Mouse (Mus musculus) liver, embryonic 15.5 days (tissue): ENCODE measurements around the gene Fads3. TPM values are rescaled to one million over a fixed set of nuclear protein-coding genes. Genes with fewer than 3 reads are reported as not detected.

Source experiments
- ATAC-seq: fragments of 200-750 bp; cut with Nextera tagmentation; 2 replicates; pipeline ENCODE4 v1.8.0; 2017; ENCODE audit warnings: moderate number of reproducible peaks, mild to moderate bottlenecking, moderate library complexity; ENCODE audit not compliant: insufficient read depth
- H3K27ac ChIP-seq: fragments of 300-500 bp; sonication (generic); replicated peaks from 2 replicates; pipeline ENCODE4 v1.5.1; 2015; ENCODE audit warnings: mild to moderate bottlenecking, inconsistent platforms
- H3K27me3 ChIP-seq: fragments of 300-500 bp; sonication (generic); 2 replicates; pipeline ENCODE4 v1.6.1; 2015; ENCODE audit warnings: mild to moderate bottlenecking, inconsistent platforms
- H3K36me3 ChIP-seq: fragments of 300-500 bp; sonication (generic); replicated peaks from 2 replicates; pipeline ENCODE4 v1.6.1; 2015; ENCODE audit warnings: moderate library complexity, mild to moderate bottlenecking, inconsistent platforms
- H3K4me1 ChIP-seq: fragments of 300-500 bp; sonication (generic); replicated peaks from 2 replicates; pipeline ENCODE4 v1.6.1; 2015; ENCODE audit warnings: inconsistent platforms
- H3K4me2 ChIP-seq: fragments of 300-500 bp; sonication (generic); 2 replicates; pipeline ENCODE4 v1.6.1; 2015; ENCODE audit warnings: moderate library complexity, mild to moderate bottlenecking, inconsistent platforms
- H3K4me3 ChIP-seq: fragments of 300-500 bp; sonication (generic); replicated peaks from 2 replicates; pipeline ENCODE4 v1.5.1; 2015; ENCODE audit warnings: mild to moderate bottlenecking, inconsistent platforms
- H3K9ac ChIP-seq: fragments of 300-500 bp; sonication (generic); 2 replicates; pipeline ENCODE4 v1.6.1; 2015; ENCODE audit warnings: moderate library complexity, mild to moderate bottlenecking, inconsistent platforms
- H3K9me3 ChIP-seq: fragments of 300-500 bp; sonication (generic); replicated peaks from 2 replicates; pipeline ENCODE4 v1.6.1; 2016; ENCODE audit warnings: inconsistent platforms
- WGBS: fragments of 180-500 bp; shearing (Covaris S2); methylation state at CpG from one replicate; pipeline ENCODE4 v1.1.7; 2015; ENCODE audit warnings: mixed read lengths; ENCODE audit not compliant: insufficient replicate concordance; 5-methylcytosine and 5-hydroxymethylcytosine counted together
- polyA plus RNA-seq: library from polyadenylated mRNA; unstranded; fragments of >200 nt; fragmentation: Nextera tagmentation; extraction: Ambion mirVana; gene quantifications from 2 replicates; pipeline ENCODE4 v1.2.1, GENCODE M21; 2015

Gene Fads3
- 7.6 and 8.9 TPM in 2 replicates for polyA plus RNA-seq

DNA sequence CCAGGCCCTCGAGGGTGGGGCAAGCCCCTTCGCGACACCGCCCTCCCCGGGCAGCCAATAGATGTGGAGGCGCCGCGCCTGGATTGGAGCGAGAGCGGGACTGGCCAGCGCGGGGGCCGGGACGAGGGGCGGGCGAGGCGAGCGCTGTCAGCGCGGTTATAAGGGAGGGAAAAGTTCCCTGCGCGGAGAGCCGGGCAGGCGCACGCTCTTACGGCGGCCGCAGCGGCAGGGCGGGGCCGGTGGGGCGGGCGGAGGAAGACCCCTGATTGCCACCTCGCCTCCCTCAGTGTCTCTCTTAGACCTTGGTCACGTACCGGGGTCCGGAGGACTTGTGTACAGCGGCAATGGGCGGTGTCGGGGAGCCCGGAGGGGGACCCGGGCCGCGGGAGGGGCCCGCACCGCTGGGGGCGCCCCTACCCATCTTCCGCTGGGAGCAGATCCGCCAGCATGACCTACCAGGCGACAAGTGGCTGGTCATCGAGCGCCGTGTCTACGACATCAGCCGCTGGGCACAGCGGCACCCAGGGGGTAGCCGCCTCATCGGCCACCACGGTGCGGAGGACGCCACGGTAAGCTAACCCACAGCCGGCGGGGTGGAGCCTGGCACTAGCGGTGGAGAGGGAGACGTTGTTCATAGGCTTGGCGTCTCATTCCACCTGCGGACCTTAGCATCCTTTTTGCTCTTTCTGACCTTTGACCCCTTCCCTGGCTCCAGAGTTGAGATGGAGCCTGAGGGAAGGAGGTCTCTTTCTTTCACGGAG is at the start of gene Fads3:
TSS of gene Fads3 (plus strand) at position 182 of the 761 bp plus-strand sequence.
- Histone ChIP-seq H3K4me2 (peak within 1 kb of the TSS; percentile 91), H3K9ac (peak within 1 kb of the TSS; percentile 58), H3K4me1 (peaks cover 74% of the 10 kb centered on the region), H3K27me3 (peaks cover 31% of the 10 kb centered on the region), H3K9me3 (no peaks in the 10 kb centered on the region), H3K36me3 (peaks cover 34% of the 10 kb centered on the region), H3K27ac (peak within 1 kb of the TSS; percentile 45; the same call in 1 of the 2 replicates), H3K4me3 (peak within 1 kb of the TSS; percentile 62)
- WGBS = under 1% methylated on average over 68 of the region's 69 CpGs
- peak; percentile 78 for ATAC-seq

DNA sequence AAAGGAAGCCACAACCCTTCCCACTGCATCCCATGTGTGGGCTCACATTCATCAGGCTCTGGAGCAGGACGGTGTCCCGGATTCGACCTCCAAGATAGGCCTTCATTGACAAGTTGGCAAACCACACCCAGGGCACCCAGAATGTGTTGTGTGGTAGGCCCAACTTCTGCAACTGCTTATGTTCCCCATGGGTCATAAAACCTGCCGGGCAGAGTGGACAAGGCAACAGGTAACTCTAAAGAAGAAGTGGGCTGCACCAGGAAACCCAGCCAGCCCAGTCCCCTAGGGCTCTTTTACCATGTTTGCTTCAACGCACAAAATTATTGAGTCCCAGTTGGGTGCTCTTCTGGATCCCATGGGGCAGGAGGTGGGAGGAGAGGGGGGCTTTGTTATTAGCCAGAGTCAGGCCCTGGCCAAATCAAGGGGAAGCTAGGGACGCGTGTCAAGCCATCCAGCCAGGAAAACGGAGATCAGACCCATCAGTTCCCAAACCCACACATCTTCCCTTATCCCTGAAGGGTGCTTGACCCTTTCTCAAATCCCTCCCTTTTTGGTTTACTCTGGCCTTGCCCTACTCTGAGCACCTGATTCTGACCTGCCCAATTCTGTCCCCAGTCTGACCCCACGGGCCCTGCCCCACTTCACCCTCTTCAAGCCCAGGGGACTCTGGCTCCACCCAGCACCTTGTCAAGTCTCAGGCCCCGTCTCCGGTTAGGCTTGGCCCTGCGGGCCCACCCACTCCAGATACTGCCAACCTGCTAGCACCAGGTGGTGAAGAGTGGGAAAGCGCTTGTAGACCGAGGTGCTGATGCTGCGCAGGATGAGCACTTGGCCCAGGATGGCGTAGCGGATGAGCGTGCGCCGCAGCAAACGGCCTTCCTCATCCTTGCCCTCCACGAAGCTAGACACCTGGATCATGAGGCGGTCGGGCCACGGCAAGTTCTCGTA is 49.1 kb upstream of the Fads3 start:
- Histone ChIP-seq H3K4me2 (peak overlapping the region; percentile 60), H3K9ac (no peak overlapping the region), H3K9me3 (no peaks in the 10 kb centered on the region), H3K27me3 (no peaks in the 10 kb centered on the region; the same call in 1 of the 2 replicates), H3K36me3 (peaks cover 2% of the 10 kb centered on the region; the same call in 1 of the 2 replicates), H3K4me3 (peak overlapping the region; percentile 33), H3K27ac (no peak overlapping the region), H3K4me1 (peaks cover 57% of the 10 kb centered on the region)
- no peak; the same call in 1 of the 2 replicates for ATAC-seq
- WGBS = 58% methylated on average over 26 of the region's 26 CpGs

DNA sequence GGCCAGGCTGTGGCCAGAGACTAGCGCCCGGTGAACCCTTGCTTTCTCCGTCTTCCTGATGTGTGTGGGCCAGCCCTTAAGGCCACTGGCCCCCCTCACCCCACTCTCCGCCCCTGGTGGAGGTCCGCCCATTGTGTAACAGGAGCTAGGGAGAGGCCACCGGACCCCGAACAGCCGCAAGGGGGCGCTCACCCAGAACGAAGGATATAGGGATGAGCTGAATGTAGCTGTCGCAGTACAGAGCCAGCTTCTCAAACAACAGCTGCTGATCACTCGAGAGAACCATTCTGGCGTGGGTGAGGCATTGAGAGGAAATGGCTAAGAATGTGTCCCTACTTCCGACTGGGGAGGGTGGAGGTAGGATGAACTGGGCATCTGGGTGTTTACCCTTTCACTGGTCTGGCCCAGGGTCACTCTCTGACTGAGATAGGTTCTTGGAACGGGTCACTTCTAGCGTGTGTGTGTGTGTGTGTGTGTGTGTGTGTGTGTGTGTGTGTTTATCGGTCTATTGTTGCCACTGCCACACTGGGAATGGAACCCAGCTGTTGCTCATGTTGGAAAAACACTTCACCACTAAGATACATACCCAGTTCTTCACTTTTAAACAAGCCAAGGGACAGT is 48.2 kb upstream of the Fads3 start:
- H3K4me2 ChIP-seq = peak overlapping the region; percentile 60
- H3K4me3 ChIP-seq = peak overlapping the region; percentile 33
- no peak overlapping the region for H3K9ac ChIP-seq
- no peaks in the 10 kb centered on the region for H3K36me3 ChIP-seq
- no peak overlapping the region for H3K27ac ChIP-seq
- peak; percentile 27 for ATAC-seq
- peaks cover 49% of the 10 kb centered on the region for H3K4me1 ChIP-seq
- no peaks in the 10 kb centered on the region for H3K9me3 ChIP-seq
- 8% methylated on average over 17 of the region's 17 CpGs for WGBS
- H3K27me3 ChIP-seq = peaks cover 6% of the 10 kb centered on the region

DNA sequence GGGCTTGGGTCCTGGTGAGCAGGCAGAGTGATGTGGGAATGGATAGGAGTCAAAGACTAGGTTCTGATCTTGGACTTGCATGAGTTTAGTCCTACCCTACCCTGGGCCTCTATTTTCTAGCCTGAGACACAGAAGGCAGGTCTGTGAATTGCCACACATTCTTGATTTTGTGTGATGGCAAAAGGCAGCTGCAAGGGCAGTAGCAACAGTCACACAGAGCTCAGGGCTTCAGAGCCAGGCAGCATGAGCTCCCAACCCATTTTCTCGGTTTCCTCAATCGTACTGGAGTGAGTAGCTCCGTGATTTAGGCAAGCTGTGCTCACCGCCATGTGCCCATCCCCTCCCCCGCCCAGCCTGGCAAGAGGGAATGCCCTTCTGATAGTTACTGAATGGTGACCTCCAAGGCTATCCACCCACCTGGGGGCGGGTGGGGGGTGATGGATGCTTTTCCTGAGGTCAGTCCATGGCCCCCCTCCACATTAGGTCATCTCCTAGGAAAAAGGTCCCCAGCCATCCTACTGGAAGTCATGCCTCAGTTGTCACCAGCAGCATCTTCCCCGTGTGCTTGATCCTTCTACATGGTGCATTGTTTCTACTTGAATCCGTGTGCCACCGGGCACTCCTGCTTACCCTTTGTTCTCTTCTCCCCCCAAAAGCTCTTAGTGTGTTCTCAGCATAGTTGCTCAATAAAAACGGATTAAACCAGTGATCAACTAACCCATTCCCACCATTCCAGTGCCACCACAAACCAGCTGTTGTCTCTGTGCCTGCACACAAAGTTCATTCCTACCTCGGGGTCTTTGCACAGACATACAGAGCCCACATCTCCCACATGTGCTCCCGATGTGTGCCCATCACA is 43.9 kb upstream of the Fads3 start:
- ATAC-seq = no peak
- Histone ChIP-seq H3K4me3 (no peak overlapping the region), H3K9ac (no peak overlapping the region)

DNA sequence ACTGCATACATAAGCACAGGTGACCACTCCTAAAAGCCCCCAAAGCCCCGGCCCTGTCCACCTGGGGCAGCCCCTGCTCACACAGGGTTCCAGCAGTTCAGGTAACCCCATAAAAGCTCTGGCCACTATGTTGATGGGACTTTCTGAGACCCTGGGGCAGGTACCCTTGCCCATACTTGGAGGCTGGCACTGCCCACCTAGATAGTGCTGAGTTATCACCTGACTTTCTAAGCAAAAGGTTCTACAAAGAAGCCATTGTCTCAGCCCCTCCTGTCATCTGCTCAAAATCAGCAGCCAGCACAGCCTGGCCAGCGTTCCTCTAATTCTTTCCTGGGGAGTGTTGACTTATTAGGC is 43.3 kb upstream of the Fads3 start:
- Histone ChIP-seq H3K4me3 (no peak overlapping the region), H3K27me3 (peaks cover 6% of the 10 kb centered on the region), H3K27ac (no peak overlapping the region), H3K36me3 (no peaks in the 10 kb centered on the region), H3K9ac (no peak overlapping the region), H3K9me3 (0 out of 2 replicates have a peak, but pooled peaks cover 7% of the 10 kb centered on the region), H3K4me2 (no peak overlapping the region), H3K4me1 (peaks cover 9% of the 10 kb centered on the region)
- no peak for ATAC-seq
- WGBS = 62% methylated on average over 2 of the region's 2 CpGs

More for the DNA sequence above, 43.9 kb upstream of the Fads3 start:
- WGBS = 59% methylated on average over 12 of the region's 12 CpGs
- Histone ChIP-seq H3K27me3 (peaks cover 6% of the 10 kb centered on the region), H3K36me3 (no peaks in the 10 kb centered on the region), H3K4me1 (peaks cover 15% of the 10 kb centered on the region), H3K27ac (no peak overlapping the region), H3K9me3 (0 out of 2 replicates have a peak, but pooled peaks cover 3% of the 10 kb centered on the region), H3K4me2 (no peak overlapping the region)

DNA sequence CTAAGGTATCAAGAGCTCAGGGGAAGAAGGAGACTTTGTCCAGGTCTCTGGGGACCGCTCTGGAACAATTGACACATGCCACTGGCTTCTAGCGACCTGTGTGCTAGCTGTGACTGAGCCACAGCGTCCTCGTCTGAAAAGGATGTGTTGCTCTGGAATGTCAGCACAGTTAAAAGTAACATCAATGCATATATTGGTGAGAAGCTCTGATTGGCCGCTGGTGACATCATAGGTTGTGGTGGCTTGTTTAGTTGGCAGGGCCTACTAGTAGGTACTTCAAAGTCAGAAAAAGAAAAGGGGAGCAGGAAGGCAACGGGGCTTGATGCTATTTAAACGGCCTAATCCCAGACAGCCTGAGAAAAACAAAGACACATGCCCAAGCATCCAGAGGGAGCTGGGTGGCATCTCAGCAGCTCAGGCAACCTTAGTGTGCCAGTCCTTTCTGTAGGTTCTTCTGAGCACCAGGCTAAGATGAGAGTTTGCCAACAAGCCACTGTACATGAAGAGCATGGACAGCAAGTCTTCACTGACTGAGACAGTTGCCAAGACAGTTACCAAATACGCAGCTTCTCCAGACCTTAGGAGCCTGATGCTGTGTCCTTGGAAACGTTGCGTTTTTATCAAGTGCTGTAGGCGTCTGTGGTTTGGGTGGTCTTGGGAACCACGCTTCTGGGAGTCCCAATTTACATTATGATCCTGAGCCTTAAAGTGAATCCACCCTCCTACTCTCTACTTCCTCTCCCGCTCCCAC is 42.5 kb upstream of the Fads3 start:
- WGBS = 51% methylated on average over 13 of the region's 13 CpGs
- H3K27me3 ChIP-seq = peaks cover 6% of the 10 kb centered on the region
- no peak for ATAC-seq
- 0 out of 2 replicates have a peak, but pooled peaks cover 7% of the 10 kb centered on the region for H3K9me3 ChIP-seq
- no peak overlapping the region for H3K9ac ChIP-seq
- no peak overlapping the region for H3K4me3 ChIP-seq
- 0 out of 2 replicates have a peak, but pooled peaks cover 3% of the 10 kb centered on the region for H3K4me1 ChIP-seq
- no peak overlapping the region for H3K4me2 ChIP-seq
- H3K36me3 ChIP-seq = no peaks in the 10 kb centered on the region
- no peak overlapping the region for H3K27ac ChIP-seq

DNA sequence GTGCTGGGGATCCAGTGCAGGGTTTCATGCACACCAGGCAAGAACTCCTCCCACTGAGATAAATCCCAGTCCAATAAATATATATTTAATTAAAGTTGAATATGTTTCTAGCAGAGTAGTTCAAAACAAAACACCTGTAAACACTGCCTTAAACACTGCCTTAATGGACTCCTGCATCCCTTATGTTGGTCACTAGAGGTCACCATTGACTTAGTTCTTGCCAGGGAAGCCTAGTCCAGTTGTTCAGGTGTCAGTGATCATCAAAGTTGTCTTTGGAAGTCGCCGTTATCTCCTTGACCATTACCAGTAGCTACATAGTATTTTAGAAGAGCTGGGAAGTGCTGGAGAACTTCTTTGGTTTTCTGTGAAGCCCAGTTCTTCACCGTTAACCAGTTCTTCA is 41.0 kb upstream of the Fads3 start:
- 22% methylated on average over 3 of the region's 3 CpGs for WGBS
- Histone ChIP-seq H3K4me1 (peaks cover 8% of the 10 kb centered on the region), H3K36me3 (no peaks in the 10 kb centered on the region), H3K9me3 (0 out of 2 replicates have a peak, but pooled peaks cover 7% of the 10 kb centered on the region), H3K9ac (no peak overlapping the region), H3K27me3 (peaks cover 6% of the 10 kb centered on the region), H3K4me3 (no peak overlapping the region), H3K4me2 (no peak overlapping the region), H3K27ac (no peak overlapping the region)
- peak; percentile 45; the same call in 1 of the 2 replicates for ATAC-seq

DNA sequence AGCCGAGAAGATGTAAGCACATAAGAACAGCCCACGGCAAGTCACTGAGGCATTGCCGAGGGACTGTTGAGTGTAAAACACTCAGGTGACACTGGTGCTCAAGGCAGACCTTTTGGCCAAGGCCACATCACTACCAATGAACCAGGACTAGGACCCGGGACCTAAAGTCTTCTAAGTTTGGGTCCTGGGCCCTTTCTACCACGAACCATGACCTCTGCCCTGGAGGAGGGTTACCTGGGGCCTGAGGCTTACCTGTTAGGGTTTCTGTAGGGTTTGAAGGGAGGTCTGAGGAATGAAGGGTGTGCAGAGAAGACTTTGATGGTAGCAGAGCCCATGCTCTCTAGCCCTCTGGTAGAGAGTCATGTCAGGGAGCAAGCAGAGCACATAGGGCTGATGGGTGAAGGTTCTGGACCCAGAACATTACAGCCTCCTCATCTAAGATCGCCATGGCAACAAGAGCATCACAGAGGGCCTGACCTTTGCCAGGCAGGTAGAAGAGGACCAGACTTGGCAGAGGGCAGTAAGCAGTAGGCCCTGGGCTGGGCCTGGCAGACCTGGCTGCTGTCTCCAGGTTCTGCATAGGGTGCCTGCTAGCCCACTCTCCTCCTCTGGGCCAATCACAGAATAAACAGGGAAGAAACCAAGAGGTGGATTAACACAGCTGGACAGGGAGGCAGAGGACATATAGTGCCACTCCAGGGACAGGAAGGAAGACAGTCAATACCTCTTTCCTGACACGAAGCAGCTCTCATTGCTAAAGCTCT is 40.0 kb upstream of the Fads3 start, which contains the start of the genes Best1 and Rab3il1:
TSS of gene Best1 (minus strand) at position 428 of the 764 bp plus-strand sequence.
TSS of gene Rab3il1 (plus strand) at position 464 of the 764 bp plus-strand sequence.
- Histone ChIP-seq H3K27me3 (peaks cover 6% of the 10 kb centered on the region), H3K4me3 (no peak within 1 kb of the TSS), H3K9ac (no peak within 1 kb of the TSS), H3K36me3 (no peaks in the 10 kb centered on the region), H3K9me3 (0 out of 2 replicates have a peak, but pooled peaks cover 7% of the 10 kb centered on the region), H3K4me1 (peaks cover 8% of the 10 kb centered on the region), H3K4me2 (no peak within 1 kb of the TSS), H3K27ac (no peak within 1 kb of the TSS)
- no peak for ATAC-seq
- WGBS = 54% methylated on average over 7 of the region's 7 CpGs

DNA sequence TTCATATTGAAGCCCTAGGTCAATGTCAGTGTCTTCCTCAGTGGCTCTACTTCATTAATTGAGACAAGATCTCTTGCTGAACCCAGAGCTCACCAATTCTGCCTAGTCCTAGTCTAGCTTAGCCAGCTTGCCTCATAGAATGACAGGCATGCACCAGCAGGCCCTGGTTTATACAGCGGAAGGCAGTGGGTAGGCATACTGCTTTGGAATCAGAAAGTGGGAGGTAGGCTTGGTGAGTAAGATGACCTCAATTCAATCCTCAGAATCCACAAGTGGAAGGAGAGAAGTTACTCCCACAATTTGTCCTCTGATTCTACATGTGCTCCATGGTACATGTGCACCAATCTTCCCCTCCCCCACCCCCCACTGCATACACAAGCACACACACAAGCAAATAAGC is 37.7 kb upstream of the Fads3 start:
- Histone ChIP-seq H3K4me2 (no peak overlapping the region), H3K27me3 (no peaks in the 10 kb centered on the region), H3K9me3 (0 out of 2 replicates have a peak, but pooled peaks cover 7% of the 10 kb centered on the region), H3K4me1 (peaks cover 8% of the 10 kb centered on the region), H3K9ac (no peak overlapping the region), H3K27ac (no peak overlapping the region), H3K36me3 (no peaks in the 10 kb centered on the region), H3K4me3 (no peak overlapping the region)
- WGBS = 80% methylated on average over 1 of the region's 1 CpGs
- ATAC-seq = no peak
